Mouse (Mus musculus) liver, embryonic 12.5 days (tissue): Measurements from ENCODE around the gene Tmub2. TPM values are rescaled to one million over a fixed set of nuclear protein-coding genes. Genes with fewer than 3 reads are reported as not detected.

Source experiments
- ATAC-seq: fragments of 200-750 bp; cut with Nextera tagmentation; 2 replicates; pipeline ENCODE4 v1.8.0; 2017; ENCODE audit warnings: moderate number of reproducible peaks, mild to moderate bottlenecking, moderate library complexity
- H3K27ac ChIP-seq: fragments of 300-500 bp; sonication (generic); 2 replicates; pipeline ENCODE4 v1.5.1; 2016; ENCODE audit warnings: mild to moderate bottlenecking
- H3K27me3 ChIP-seq: fragments of 300-500 bp; sonication (generic); replicated peaks from 2 replicates; pipeline ENCODE4 v1.6.1; 2016; ENCODE audit warnings: mild to moderate bottlenecking, moderate library complexity
- H3K36me3 ChIP-seq: fragments of 300-500 bp; sonication (generic); 2 replicates; pipeline ENCODE4 v1.6.1; 2016; ENCODE audit warnings: mild to moderate bottlenecking, moderate library complexity
- H3K4me1 ChIP-seq: fragments of 300-500 bp; sonication (generic); 2 replicates; pipeline ENCODE4 v1.6.1; 2016
- H3K4me2 ChIP-seq: fragments of 300-500 bp; sonication (generic); 2 replicates; pipeline ENCODE4 v1.6.1; 2016; ENCODE audit warnings: mild to moderate bottlenecking, moderate library complexity
- H3K4me3 ChIP-seq: fragments of 300-500 bp; sonication (generic); 2 replicates; pipeline ENCODE4 v1.5.1; 2016; ENCODE audit warnings: mild to moderate bottlenecking, moderate library complexity
- H3K9ac ChIP-seq: fragments of 300-500 bp; sonication (generic); 2 replicates; pipeline ENCODE4 v1.6.1; 2016; ENCODE audit warnings: mild to moderate bottlenecking, moderate library complexity
- H3K9me3 ChIP-seq: fragments of 300-500 bp; sonication (generic); replicated peaks from 2 replicates; pipeline ENCODE4 v1.6.1; 2016; ENCODE audit warnings: mild to moderate bottlenecking, moderate library complexity
- WGBS: fragments of 180-500 bp; shearing (Covaris S2); methylation state at CpG from one replicate; pipeline ENCODE4 v1.1.7; 2016; ENCODE audit not compliant: insufficient replicate concordance; 5-methylcytosine and 5-hydroxymethylcytosine counted together
- polyA plus RNA-seq: library from polyadenylated mRNA; unstranded; fragments of >200 nt; fragmentation: Nextera tagmentation; extraction: Ambion mirVana; gene quantifications from 2 replicates; pipeline ENCODE4 v1.2.1, GENCODE M21; 2016

Tmub2 gene
- polyA plus RNA-seq, 1 experiment from 2014 or later = 28.4 TPM

DNA sequence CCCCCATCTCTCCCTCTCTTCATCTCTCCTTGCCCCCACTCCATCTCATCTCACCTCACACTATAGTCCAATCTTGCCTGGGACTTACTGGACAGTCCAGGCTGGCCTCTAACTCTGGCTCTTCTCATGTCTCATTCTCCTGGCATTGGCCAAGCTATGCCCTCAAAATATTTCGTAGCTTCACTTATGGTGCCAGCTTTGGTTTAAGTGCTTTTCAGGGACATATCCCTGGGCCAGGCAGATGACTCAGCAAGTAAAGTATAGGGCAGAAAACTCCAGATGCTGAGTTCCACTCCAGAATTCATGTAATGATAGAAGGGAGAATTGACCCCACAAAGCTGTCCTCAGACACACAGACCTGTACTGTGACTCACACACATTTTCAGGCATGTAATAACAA lies 51.5 kb downstream of the Tmub2 start:
- peaks cover 29% of the 10 kb centered on the region; the same call in 1 of the 2 replicates for H3K27me3 ChIP-seq

DNA sequence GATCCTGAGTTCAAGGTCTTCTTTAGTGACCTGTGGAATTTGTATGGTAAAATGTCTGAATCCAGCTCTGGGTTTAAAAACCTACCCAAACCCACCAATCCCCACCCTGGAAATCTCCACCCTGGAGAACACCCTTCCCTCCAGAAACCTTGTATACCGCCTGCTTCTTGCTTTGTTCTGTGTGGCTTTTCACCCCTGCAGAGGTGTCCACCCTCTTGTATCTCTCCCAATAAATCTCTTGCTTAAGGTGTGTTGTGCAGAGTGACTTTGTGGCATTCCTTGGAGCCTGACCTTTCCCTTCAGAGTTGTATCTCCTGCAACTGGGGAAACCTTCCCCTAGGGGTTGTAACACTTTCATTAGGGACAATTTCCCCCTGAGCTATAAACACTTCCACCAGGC lies 53.2 kb downstream of the Tmub2 start:
- WGBS = 57% methylated on average over 1 of the region's 1 CpGs
- H3K9ac ChIP-seq = no peak overlapping the region
- H3K27me3 ChIP-seq = peaks cover 29% of the 10 kb centered on the region; the same call in 1 of the 2 replicates
- peaks cover 3% of the 10 kb centered on the region; the same call in 1 of the 2 replicates for H3K9me3 ChIP-seq
- H3K27ac ChIP-seq = no peak overlapping the region
- 0 out of 2 replicates have a peak, but pooled peaks cover 4% of the 10 kb centered on the region for H3K4me1 ChIP-seq
- no peak overlapping the region for H3K4me2 ChIP-seq
- H3K36me3 ChIP-seq = no peaks in the 10 kb centered on the region
- no peak overlapping the region for H3K4me3 ChIP-seq
- no peak for ATAC-seq

More for the DNA sequence above, 51.5 kb downstream of the Tmub2 start:
- Histone ChIP-seq H3K9ac (no peak overlapping the region), H3K4me1 (0 out of 2 replicates have a peak, but pooled peaks cover 4% of the 10 kb centered on the region), H3K36me3 (no peaks in the 10 kb centered on the region), H3K9me3 (peaks cover 3% of the 10 kb centered on the region; the same call in 1 of the 2 replicates), H3K27ac (no peak overlapping the region), H3K4me3 (no peak overlapping the region), H3K4me2 (no peak overlapping the region)
- WGBS = 53% methylated on average over 1 of the region's 1 CpGs
- ATAC-seq = no peak

DNA sequence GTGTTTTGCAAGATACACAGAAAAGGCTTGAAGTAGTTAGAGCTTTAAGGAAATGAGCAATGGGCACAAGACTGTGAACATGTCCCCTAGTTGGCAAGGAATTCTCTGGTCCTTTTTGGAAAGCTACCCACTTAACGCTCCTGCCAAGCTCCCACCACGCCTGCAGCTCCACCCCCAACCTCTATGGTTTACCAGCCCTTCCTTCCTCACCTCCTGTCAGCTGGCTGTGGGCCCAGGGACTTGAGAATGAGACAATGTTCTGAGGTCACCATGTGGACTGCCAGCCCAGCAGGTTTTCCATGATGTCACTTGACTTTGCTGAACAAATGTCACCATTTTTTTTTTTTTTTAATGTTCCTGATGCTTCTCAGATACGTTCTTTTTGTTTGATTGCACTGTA lies 53.8 kb downstream of the Tmub2 start:
- Histone ChIP-seq H3K36me3 (no peaks in the 10 kb centered on the region), H3K4me3 (no peak overlapping the region), H3K27ac (no peak overlapping the region), H3K4me2 (no peak overlapping the region), H3K27me3 (peaks cover 29% of the 10 kb centered on the region; the same call in 1 of the 2 replicates), H3K4me1 (0 out of 2 replicates have a peak, but pooled peaks cover 4% of the 10 kb centered on the region), H3K9me3 (peaks cover 3% of the 10 kb centered on the region; the same call in 1 of the 2 replicates), H3K9ac (no peak overlapping the region)
- no peak for ATAC-seq
- 25% methylated on average over 3 of the region's 3 CpGs for WGBS

Other genes starting within 250 kb of the Tmub2 start
- 0.50 and 0.51 TPM in 2 replicates for gene Cd300lg, start 243.4 kb upstream of the Tmub2 start, polyA plus RNA-seq
- 15.1 and 16.7 TPM in 2 replicates for gene Mpp2, start 196.4 kb upstream of the Tmub2 start, polyA plus RNA-seq
- gene Ppy, start 183.6 kb upstream of the Tmub2 start, polyA plus RNA-seq = not detected in 2 replicates
- 0.32 TPM in 1 of 2 replicates, not detected in the other for gene Pyy, start 177.1 kb upstream of the Tmub2 start, polyA plus RNA-seq
- gene Nags, start 139.4 kb upstream of the Tmub2 start, polyA plus RNA-seq = 7.7 and 8.8 TPM in 2 replicates
- 16.3 TPM in 2 replicates for gene Tmem101, start 128.5 kb upstream of the Tmub2 start, polyA plus RNA-seq
- gene Lsm12, start 99.6 kb upstream of the Tmub2 start, polyA plus RNA-seq = 84.3 and 85.8 TPM in 2 replicates
- 18.0 and 19.7 TPM in 2 replicates for gene G6pc3, start 95.3 kb upstream of the Tmub2 start, polyA plus RNA-seq
- gene Hdac5, start 54.8 kb upstream of the Tmub2 start, polyA plus RNA-seq = 21.7 and 23.1 TPM in 2 replicates
- 19.5 and 19.7 TPM in 2 replicates for gene BC030867, start 36.0 kb upstream of the Tmub2 start, polyA plus RNA-seq
- gene Asb16, start 16.2 kb upstream of the Tmub2 start, polyA plus RNA-seq = 0.05 TPM in 1 of 2 replicates, not detected in the other
- gene Atxn7l3, start 11.7 kb downstream of the Tmub2 start, polyA plus RNA-seq = 7.3 and 7.5 TPM in 2 replicates
- gene Ubtf, start 34.8 kb downstream of the Tmub2 start, polyA plus RNA-seq = 97.2 and 98.8 TPM in 2 replicates
- 913 and 972 TPM in 2 replicates for gene Slc4a1, start 81.3 kb downstream of the Tmub2 start, polyA plus RNA-seq
- gene Rundc3a, start 108.5 kb downstream of the Tmub2 start, polyA plus RNA-seq = 1.9 and 2.1 TPM in 2 replicates
- gene Slc25a39, start 123.0 kb downstream of the Tmub2 start, polyA plus RNA-seq = 365 and 367 TPM in 2 replicates
- 55.8 and 58.1 TPM in 2 replicates for gene Grn, start 145.4 kb downstream of the Tmub2 start, polyA plus RNA-seq
- gene Fam171a2, start 162.8 kb downstream of the Tmub2 start, polyA plus RNA-seq = 1.3 and 1.9 TPM in 2 replicates
- 82.1 and 88.2 TPM in 2 replicates for gene Itga2b, start 185.2 kb downstream of the Tmub2 start, polyA plus RNA-seq